In the genomic region with DNA sequence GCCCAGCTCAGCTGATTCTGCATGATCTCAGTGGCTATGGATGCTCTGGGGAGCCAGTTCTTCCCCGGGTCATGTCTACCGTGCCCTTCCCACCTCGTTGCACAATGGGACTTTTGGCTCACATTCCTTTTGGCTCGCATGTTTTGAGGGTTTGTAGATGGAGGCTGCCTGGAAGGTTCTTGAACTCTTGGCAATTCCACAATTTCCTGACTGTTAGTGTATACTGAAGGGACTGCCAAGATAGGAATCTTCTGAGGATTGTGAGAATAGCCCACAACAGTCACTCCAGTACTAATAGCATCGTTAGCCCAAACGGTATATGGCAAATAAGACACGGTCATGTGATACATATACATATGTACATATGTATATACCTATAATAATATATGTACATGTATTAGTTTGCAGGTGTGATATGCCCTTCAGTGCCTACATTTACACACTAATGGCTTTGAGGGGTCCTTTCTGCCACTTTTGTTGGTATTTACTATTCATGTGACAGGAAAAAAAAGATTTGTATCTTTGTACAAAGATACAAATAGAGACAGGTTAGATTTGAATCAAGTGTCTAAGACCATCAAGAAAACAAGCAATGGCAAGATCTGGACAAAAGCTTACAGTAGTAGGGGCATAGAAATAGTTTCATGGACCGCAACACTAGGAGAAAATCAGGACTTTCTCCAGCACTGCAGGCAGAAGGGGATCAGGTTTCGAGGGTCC, we compare ENCODE assay signal across 8 mouse cellular contexts. TPM values are rescaled to one million over a fixed set of nuclear protein-coding genes. Genes with fewer than 3 reads are reported as not detected.
DNase-seq lines count a peak whose midpoint lies in the region; ATAC-seq and TF ChIP-seq lines count a peak whose summit lies in the region.

No protein-coding gene starts in this region.

- peak overlapping the region; percentile 63 for H3K27ac ChIP-seq in gastrocnemius, adult 2 months
- 0 out of 2 replicates have a peak overlapping the region, but pooled peaks have one; percentile 6 for H3K27ac ChIP-seq in forebrain, embryonic 14.5 days (ENCODE audit: low read depth, low read length)

- peak overlapping the region; percentile 78 for H3K4me3 ChIP-seq in gastrocnemius, adult 2 months
- H3K4me3 ChIP-seq in forebrain, embryonic 14.5 days (ENCODE audit: low read depth, low read length): peak overlapping the region; percentile 28

- no peak for TF ChIP-seq CTCF in gastrocnemius, adult 2 months (IDR thresholded peaks at IDR 0.05)

- H3K27me3 ChIP-seq in forebrain, embryonic 14.5 days (replicated peaks; ENCODE audit: control insufficient read depth, insufficient read depth, low read length): no peaks in the 10 kb centered on the region

- intact Hi-C loops in gastrocnemius, adult 2 months (cut with DNase I): loop anchor here (5.0 kb wide), 2 partner anchors 193 to 208 kb away; a partner anchor contains a TSS

- peak; percentile 55 for ATAC-seq in forebrain, embryonic 14.5 days

- 30% methylated on average over 9 of the region's 9 CpGs for WGBS in forebrain, embryonic 14.5 days

- no peaks in the 10 kb centered on the region for H3K9me3 ChIP-seq in forebrain, embryonic 14.5 days (replicated peaks; ENCODE audit: control insufficient read depth, low read length)

- peak overlapping the region; percentile 13; the same call in 1 of the 2 replicates for H3K9ac ChIP-seq in forebrain, embryonic 14.5 days (ENCODE audit: low read length)

- no peaks in the 10 kb centered on the region for H3K4me1 ChIP-seq in forebrain, embryonic 14.5 days (ENCODE audit: control insufficient read depth, insufficient read depth, low read length)

- peak overlapping the region; percentile 33 for H3K4me2 ChIP-seq in forebrain, embryonic 14.5 days (ENCODE audit: low read length)

- H3K36me3 ChIP-seq in forebrain, embryonic 14.5 days (ENCODE audit: control insufficient read depth, insufficient read depth, low read length): no peaks in the 10 kb centered on the region

- DNase-seq in gastrocnemius, adult 2 months: peak; percentile 52
- DNase-seq in gastrocnemius, postnatal 25 days: no peak
- peak; percentile 33 for DNase-seq in cerebellum, adult 11 months
- DNase-seq in forebrain, embryonic 14.5 days (ENCODE audit: low spot score): peak; percentile 40
- peak; percentile 18 for DNase-seq in induced T-regulatory cell, adult 2 months (ENCODE audit: low read depth)
- DNase-seq in lung, adult 18-20 months: peak; percentile 52 to 66
- peak; percentile 17 for DNase-seq in retina, postnatal 1 day
- no peak for DNase-seq in thymus, adult 18-20 months

RNA-seq across cellular contexts. Expression of a gene that starts 7.3 kb away (rescaled TPM):
- total RNA-seq in gastrocnemius, adult 2 months (2021): 1 to 10 TPM; 1.5 to 2.8 TPM
- total RNA-seq in gastrocnemius, postnatal 25 days (2021): 1 to 10 TPM; 2.1 to 3.0 TPM
- polyA plus RNA-seq in forebrain, embryonic 14.5 days (2014; fragmentation: Nextera tagmentation; extraction: Ambion mirVana): 7.1 and 10.3 TPM in 2 replicates

RNA-seq across cellular contexts. Expression of a gene that starts 32.2 kb away (rescaled TPM):
- under 1 TPM; 0.42 to 0.51 TPM for total RNA-seq in gastrocnemius, adult 2 months (2021)
- total RNA-seq in gastrocnemius, postnatal 25 days (2021): 1 to 10 TPM in 1 of 2 experiments, under 1 TPM in 1; 0.59 to 1.0 TPM
- 3.1 and 3.6 TPM in 2 replicates for polyA plus RNA-seq in forebrain, embryonic 14.5 days (2014; fragmentation: Nextera tagmentation; extraction: Ambion mirVana)

Comparison
In these comparisons a context has a peak if more than half of its experiments do, and no peak if none do; other contexts are left out.
1. DNase-seq: peak in gastrocnemius, adult 2 months (single experiment), cerebellum, adult 11 months (single experiment), forebrain, embryonic 14.5 days (single experiment), induced T-regulatory cell, adult 2 months (single experiment), lung, adult 18-20 months (2 of 2) and retina, postnatal 1 day (single experiment); none in gastrocnemius, postnatal 25 days (single experiment) and thymus, adult 18-20 months (0 of 2).